Mouse (Mus musculus) induced T-regulatory cell, adult 2 months (primary cell): ENCODE measurements around the gene Olfr518.

ENCODE experiments used
- DNase-seq: peaks from one replicate; pipeline ENCODE4 v3.0.0-alpha.2; 2012; ENCODE audit warnings: low read depth

Olfr518 gene

GRCm38 (mm10) chr7:108884906-108885305 lies at the start of gene Olfr518:
Gene Olfr518 (minus strand): TSS chr7:108885006.
- DNase-seq, result no peak

- peak; percentile 99 for DNase-seq
Measured at GRCm38 (mm10) chr7:108933794-108934731, 49.3 kb upstream of the Olfr518 start, which contains the start of gene Eif3f. Gene Eif3f (plus strand): TSS chr7:108934417.

GRCm38 (mm10) chr7:108929726-108930393 lies 45.1 kb upstream of the Olfr518 start, which contains the start of gene Nlrp10:
Gene Nlrp10 (minus strand): TSS chr7:108930178.
- DNase-seq, result no peak

- no peak for DNase-seq
Measured at GRCm38 (mm10) chr7:108928280-108929188, 43.7 kb upstream of the Olfr518 start.

GRCm38 (mm10) chr7:108927043-108927442 lies 42.2 kb upstream of the Olfr518 start:
- no peak for DNase-seq

- DNase-seq, result no peak
Measured at GRCm38 (mm10) chr7:108903969-108904368, 19.2 kb upstream of the Olfr518 start.

- DNase-seq, result no peak
Measured at GRCm38 (mm10) chr7:108894320-108894719, 9.5 kb upstream of the Olfr518 start, which contains the start of gene Olfr519. Gene Olfr519 (minus strand): TSS chr7:108894420.

- DNase-seq, result no peak
Measured at GRCm38 (mm10) chr7:108872279-108872678, 12.5 kb downstream of the Olfr518 start, which contains the start of gene Olfr517. Gene Olfr517 (minus strand): TSS chr7:108872379.

- no peak for DNase-seq
Measured at GRCm38 (mm10) chr7:108850429-108850828, 34.4 kb downstream of the Olfr518 start, which contains the start of gene Olfr516. Gene Olfr516 (minus strand): TSS chr7:108850529.
